Mouse (Mus musculus) CH12F3 (cell line): ENCODE data around the gene Syna.

Experiments used
- in situ Hi-C: fragments of 300-500 bp; cut with MboI; formaldehyde crosslinking; loops from 2 replicates; pipeline ENCODE4 v1.14.3; 2020; ENCODE audit warnings: low sequenced_read_pairs

Syna gene

DNA sequence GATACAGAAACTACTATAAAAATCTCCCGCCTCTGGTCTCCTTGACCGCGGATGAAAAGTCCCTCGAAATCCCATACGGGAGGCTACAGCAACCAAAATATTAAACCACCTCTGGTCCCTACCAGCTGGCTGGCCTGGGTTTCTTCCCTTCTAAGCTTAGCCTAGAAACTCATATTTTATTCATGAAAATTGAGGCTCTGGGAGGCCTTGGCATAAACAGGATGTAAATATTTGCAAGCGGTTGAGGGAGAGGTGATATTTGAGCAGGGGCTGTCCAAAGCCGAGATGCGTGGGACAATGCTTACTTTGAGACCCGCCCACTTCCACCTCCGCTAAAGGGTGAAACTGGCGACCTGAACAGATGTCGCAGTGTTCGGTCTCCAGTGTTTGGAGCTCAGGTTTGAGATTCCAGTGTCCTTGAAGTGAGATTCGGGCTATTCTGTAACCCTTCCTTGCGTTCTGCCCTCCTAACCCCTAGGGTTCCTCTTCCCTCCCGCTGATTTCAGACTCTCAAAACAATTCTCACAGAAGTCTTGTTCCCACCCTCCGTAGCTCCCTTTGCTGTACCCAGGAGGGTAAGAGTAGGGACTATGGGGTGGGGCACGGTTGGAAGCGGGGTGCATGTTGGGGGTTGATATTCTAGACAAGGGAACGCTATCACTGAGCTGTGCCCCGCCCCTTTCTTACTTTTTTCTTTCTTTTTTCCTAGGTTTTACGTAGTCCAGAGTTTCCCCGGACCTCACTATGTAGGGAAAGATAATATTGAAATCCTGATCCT is 11.9 kb upstream of the Syna start:
- in situ Hi-C loops = loop anchor here (10.0 kb wide), 1 partner anchor 57 kb away; no protein-coding TSS in a partner anchor

DNA sequence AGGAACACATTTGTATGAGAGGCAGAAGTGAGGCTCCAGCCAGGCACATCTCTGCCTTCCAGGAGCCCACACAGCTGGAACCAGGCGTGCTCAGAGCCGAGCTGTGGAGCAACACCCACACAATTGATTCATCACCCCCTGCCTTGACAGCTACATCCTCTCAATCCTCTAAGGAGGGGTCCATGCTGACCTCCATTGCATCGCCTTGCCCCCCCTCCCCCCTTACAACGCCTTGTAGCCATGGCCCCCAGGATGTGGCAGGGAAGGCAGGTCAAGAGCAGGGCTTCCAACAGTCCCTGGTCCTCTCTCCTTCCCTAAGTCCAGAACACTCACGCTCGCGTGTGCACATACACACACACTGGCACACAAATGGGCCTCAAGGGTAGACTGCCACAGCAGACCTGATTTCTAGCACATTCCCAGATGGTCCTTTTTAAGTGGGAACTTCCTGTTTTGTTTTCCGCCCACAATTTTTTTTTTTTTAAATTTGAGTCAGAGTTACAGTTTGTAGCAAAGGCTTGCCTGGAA is 9.1 kb upstream of the Syna start:
- in situ Hi-C loops = no loop called here

DNA sequence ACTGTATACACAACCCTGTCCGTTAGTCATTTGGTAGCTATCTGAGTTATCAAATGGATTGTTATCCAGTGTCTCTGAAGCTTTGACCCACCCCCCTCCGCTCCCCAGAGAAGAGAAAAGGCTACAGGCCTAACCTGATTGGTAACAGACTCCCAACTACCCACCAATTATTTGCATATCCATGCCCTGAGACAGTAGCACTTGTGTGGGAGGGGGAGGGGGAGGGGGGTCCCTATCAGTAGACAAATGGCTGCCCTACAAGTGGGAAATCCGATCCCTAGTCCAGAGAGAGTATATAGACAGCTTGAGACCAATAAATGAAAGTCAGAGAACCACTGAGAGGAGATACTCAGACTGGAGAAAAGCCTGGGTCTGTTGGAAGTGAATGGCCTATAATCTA is 8.1 kb upstream of the Syna start:
- in situ Hi-C loops = no loop called here

DNA sequence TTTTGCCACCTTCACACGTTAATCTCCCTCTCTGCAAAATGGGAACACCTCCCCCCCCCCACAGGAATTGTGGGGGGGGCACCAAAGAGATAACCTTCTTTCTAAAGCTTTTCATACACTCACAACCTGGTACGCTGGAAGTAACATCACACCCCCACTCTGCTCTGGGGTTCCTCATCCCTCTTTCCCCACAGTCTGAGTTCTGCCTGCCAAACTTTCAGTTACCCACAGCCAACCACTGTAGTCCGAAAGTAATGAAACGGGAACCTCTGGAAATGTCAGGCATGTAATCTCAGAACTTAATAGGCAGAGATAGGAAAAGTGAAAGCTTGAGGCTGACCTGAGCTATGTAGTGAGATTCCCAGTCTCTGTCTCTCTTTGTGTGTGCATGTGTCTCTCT is 7.5 kb upstream of the Syna start:
- in situ Hi-C loops = no loop called here

DNA sequence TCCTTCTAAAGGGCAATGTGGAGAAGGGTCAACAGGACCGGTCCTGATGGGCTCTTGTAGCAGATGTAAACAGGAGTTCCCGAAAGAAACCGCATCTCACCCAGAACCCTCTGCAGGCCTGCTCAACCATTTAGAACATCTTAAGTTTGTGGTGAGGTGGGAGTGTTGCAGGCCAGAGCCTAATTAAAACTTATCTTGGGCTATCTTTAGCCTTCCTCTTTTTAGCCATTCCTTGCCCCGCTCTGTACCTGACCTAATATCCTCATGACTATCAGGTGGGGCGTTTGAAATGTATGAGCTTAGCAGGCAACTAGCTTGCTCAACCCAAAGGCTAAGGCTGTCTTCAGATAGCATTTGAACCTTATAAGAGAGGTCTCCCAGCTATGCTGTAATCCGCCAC is 5.7 kb upstream of the Syna start:
- in situ Hi-C loops = no loop called here

DNA sequence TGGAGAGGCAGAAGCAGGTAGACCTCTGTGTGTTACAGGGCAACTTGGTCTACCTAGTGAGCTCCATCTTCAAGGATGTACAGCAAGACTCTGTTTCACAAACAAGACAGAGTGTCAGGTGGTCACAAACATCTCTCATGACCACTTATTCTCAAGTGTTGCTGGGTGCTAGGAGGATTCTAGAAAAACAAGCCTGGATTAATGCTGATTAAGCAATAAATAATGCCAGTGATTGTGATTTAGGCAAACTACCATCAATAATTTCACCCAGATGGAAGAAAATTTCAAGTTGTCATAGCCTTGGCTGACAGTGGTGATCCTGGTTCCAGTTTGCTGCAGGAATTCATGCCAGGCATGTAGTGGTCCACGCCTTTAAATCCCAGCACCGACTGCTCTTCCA is 4.3 kb upstream of the Syna start:
- in situ Hi-C loops = no loop called here

DNA sequence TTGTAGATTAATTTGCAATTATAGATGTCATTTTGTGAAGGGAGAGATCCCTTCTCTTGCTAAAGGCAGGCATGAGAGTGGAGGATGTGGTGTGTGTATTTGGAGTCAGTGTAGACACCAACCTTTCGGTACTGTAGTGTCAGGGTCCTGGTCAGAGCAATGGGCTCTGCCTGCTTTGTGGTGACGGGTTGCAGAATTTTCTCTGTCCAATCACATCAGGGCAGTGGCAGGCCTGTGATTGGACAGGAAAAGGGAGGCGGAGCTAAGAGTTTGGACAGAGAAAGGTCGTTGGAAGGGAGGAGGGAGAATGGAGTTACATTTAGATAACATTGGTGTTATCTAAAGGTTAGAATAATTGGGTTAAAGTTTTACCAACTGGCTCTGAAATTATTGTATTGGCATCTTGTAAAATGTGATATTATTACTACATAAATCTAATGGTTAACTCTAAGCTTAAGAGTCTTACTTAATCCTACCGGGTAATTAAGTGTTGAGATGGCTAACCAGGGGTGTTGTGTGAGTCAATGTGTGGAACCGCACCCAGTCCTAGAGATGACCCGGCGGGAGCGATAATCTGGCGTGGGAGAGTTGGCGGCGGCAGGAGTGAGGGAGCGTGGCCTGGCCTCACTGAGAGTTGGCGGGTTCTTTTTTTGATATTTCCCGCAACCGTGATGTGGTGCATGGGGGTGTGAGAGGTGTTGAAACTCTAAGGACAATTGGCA is 640 bp upstream of the Syna start:
- in situ Hi-C loops = no loop called here

DNA sequence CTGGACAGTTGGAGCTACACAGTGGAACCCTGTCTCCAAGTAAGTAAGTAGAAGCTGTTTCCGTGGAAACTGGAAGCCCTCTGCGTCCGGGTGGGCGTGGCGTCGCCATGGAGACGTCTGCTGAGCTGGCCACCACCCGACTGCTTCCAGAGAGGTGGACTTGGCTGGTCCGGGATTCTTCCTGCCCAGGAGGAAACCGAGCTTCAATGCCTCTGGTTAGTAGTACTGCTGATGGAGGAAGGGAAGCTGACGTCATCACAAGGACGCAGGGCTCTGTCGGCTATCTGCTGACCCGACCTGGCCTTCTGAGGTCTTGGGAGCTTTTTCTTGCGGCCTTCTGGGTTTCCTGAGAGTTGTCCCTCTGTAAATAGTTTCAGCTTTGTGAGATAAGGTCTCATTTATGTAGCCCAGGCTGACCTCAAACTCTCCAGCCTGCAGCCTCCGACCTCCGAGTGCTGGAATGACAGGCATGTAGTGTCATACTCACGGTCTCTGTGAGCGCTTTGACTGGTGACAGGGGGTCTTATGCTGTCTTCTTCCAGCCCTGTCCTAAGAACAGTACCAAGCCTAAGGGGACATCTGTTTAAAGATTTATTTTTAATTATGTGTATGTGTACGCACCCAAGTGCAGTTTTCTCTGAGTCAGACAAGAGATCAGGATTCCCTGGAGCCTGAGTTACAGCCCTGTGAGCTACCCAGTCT is 4.4 kb downstream of the Syna start:
- in situ Hi-C loops = no loop called here

DNA sequence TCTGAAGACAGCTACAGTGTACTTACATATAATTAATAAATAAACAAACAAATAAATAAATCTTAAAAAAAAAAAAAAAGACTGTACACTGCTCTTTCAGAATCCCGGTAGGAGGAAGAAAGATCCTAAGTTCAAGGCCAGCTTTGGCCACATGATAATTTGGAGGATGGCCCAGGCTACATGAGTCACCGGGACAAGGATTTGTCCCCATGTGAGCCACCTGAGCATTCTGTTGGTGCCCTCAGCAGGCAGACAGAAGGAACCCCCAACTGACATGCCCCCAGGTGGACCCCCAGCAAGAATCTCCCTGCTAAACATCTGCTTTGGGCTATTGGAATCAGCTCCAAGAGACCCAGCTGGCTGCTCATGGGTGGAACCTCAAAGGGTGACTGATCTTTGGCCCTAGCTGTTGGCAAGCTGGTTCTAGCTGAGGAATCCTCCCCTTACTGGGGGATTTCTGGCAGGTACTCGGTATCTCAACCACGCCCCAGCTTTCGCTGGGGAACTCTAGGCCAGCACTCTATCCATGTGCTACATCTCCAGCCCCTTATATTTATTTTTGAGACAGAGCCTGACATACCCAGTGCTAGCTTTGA is 5.9 kb downstream of the Syna start:
- in situ Hi-C loops = no loop called here

DNA sequence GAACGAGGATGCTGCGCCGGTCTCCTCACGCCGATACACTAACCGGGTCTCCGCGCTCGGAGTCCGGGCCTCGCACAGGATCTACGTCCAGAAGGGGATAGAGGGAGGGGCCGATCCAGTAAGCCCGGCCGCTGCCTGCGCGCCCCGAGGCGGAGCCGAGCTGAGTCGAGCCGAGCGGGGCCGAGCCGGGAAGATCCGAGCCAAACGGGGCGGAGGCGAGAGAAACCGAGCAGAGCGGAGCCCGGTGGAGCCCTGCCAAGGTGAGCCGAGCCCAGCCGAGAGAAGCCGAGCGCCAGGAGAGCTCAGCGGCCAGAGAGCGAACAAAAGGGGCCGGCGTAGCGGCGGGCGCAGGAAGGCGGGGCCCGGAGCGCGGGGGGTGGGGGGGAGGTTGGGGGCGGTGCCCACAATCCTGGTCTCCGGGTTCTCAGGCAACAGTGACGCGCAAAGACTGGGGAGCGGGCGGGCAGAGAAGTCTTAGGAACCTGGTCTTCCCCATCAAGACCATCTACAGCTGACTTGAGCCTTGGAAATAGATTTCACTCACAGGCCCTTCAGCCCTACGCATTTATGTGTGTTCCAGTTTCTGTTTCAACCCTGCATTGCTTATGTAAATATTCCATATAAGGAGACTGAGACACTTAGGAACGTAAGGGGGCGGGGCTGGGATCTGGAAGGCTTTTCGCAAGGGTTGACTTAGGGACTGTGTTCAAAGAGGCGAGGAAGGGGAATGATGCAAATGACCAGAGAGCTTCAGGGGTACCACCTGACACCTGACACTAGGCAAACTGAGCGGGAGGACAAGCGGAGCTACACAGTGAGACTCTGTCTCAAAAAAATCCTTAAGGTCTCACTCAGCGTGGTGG is 7.6 kb downstream of the Syna start, which contains the start of gene Clip2:
TSS of gene Clip2 (minus strand) at position 325 of the 863 bp plus-strand sequence.
- in situ Hi-C loops = no loop called here

DNA sequence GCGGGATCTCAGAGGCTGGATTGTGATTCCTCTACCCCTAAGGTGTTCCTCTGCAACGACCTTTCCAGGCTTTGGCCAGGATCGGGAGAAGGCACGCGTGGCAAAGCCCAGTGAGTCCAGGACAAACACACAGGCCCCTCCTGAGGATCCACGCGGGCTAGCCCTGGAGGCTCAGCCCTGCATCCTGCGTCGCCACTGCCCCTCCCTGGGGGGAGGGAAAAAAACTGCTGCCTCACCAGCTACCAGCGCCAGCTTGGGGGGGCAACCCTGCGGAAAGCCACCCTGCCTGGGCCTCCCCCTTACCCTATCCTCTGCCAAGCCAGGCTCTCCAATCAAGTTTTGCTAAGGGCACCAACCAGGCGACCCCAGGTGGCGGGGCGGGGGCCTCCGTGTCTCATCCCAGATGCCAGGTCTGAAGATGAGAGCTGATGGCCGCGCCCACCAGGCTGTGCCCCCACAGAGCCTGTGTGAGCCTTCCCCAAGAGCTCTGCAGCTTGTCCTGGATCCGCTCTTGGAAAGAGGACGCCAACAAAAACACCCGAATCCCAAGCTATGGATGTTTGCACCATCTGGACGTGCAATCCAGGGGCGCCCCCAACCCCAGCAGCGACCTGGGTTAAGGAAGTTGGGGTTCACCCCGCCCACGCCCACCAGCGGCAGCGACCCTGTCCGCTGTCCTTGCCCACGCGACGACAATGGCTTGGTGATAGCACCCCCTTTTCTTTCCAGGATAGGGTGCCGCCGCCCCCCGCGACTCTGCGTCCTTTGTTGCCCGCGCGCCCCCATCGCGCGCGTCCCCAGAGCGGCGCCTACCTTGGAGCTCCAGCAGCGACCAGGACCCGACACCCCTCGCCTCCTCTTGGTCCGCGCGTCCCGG is 8.5 kb downstream of the Syna start:
- in situ Hi-C loops = no loop called here

DNA sequence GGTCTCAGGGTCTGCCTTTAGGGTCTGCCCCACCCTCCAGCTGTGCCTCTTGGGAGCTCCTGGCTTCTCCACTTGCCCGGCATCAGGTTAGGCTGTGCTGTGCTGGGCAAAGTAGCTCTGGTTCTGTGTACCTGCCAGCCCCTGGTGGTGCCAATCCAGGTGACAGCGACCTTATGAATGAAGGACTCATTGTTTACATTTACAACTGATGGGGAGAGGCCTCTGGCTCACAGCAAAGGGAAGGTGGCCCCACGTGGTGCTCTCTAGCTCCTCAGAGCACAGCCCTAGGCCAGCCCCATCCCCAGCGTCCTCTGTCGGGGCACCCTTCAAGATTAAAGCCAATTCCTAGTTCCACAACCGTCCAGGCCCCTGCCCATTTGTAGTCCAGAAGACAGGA is 9.1 kb downstream of the Syna start:
- in situ Hi-C loops = no loop called here

DNA sequence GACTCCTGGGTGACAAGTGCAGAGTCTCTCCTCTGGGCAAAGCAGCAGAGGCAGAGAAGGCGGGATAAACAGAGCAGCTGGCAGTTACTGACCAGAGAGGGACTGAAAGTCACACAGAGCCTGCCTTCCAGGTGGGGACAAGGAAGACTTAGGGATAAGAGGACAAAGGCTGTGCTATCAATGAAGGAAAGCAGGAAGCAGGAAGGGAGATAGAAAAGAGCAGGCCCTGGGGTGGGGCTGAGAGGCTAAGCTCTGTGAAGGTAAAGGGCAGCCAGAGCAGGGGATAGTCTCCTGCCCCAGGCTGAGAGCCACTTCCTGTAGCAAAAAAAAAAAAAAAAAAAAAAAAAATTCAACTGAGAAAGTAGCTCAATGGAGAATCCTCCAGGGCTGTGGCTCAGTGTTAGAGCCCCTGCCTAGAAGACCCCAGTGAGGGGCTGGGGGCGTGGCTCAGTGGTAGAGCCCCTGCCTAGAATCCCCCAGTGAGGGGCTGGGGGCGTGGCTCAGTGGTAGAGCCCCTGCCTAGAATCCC is 10.3 kb downstream of the Syna start:
- in situ Hi-C loops = no loop called here

DNA sequence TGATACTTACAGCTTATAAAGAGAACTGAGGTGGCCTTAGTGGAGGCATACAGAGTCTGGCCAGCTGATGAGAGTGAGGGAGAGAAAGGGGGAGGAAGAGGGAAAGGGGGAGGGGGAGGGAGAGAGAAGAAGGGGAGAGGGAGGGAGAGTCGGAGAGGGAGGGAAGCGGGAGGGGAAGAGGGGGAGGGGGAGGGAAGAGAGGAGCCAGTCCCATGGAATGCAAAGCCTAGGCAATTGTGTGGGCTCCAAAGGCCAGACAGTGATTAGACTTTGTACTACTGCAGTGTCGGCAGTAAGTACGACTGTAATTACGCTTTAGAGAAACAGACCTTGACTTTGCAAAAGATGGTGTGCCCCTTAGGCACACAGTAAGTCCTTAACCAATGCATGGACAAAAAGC is 11.7 kb downstream of the Syna start:
- in situ Hi-C loops = no loop called here

DNA sequence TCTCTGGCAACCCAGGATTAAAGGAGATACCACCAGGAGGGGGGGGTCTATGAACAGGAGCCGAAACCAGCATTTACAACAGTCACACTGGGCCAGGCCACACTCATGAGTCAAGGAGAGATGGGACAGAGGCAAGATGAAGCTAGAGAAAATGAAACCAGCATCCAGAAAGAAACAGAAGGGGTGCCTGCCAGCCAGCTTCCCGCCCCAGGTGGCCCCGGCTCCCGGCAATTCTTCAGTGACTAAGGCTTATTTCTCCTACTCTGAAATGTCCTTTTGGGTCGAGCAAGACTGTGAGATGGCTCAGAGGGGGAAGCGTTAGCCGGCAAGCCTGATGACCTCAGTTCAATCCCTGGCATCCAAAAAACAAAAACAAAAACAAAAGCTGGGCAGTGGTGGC is 13.2 kb downstream of the Syna start:
- in situ Hi-C loops = no loop called here

DNA sequence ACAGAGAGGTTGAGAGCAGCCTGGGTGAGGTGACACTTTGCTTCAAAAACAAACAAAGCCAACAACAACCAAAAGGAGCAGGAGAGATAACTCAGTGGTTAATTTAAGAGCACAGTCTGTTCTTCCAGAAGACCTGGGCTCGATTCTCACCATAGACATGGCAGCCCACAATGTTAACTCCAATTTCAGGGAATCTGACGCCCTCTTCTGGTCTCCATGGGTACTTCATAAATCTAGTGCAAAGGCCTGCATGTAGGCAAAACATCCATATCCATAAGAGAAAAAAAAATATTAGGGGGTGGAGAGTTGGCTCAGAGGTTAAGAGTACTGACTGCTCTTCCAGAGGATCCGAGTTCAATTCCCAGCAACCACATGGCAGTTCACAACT is 14.7 kb downstream of the Syna start:
- in situ Hi-C loops = no loop called here

DNA sequence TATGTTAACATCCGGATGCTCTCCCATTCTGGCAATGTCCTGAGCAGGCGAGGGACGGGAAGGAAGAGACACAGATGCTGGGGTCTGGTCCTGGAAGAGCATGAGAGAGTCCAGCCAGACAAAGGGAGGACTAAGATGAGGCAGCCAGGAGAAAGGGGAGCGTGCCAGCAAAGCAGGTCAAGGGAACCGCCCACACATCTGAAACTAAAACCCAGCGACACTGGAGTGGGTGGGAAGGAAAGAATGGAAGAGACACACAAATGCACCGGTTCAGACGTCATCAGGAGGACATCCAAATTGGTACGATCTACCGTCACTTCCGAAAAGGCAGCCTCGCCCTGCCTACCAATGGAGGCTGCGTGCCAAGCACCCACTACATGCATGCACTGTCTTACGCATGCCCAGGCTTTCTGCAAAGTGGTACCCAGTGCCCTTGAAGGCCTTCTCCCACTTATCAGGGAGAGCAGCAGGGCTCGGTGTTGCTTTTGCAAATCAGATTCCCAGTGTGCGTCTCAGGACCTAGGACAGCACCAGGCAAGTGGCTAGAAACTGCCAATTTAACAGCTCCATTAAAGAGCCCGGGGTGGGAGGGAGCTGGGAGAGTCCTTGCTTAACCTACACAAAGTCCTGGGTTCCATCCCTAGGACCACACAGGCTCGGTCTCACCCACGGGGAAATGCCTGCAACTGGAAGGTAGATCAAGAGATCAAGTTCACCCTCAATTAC is 15.3 kb downstream of the Syna start:
- in situ Hi-C loops = no loop called here

DNA sequence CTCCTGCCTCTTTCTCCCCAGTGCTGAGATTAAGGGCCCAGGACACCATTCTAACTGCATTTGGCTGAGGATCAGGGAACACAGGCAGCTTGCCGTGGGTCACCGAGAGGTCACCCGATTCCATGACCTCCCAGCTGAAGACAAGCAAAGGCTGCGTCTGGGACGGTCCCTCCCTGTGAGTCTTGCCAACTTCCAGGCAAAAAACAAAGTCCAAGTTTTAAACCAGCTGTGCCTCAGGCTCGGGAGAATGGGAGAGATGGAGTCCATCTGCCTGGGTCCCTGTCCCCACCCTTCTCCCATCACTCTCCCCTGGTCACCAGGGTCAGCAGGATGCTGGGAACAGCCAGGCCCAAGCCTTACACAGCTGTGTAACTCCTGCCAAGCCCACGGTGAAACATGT is 18.3 kb downstream of the Syna start:
- in situ Hi-C loops = no loop called here
